In the genomic region with DNA sequence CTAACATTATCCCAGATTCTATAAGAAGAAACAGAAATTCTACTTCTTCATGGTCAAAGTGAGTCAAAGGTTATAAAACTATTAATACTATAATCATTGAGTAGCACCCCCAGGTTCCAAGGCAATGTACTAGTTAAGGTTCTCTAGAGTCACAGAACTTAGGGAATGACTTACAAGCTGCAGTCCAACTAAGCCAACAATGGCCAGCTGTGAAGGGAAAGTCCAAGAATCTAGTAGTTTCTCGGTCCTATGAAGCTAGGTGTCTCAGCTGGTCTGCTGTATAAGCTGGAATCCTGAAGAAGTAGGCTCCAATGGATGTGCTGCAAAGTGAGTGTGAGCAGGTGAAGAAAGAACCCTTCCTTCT, we compare ENCODE assay signal across 46 mouse cellular contexts. TPM values are rescaled to one million over a fixed set of nuclear protein-coding genes. Genes with fewer than 3 reads are reported as not detected.
"Had no signal": no experiment of that assay in that cellular context is flagged by ENCODE, and none has a peak within 500 bp of the region (broad histone marks: within the 10 kb centered on the region; RNA-seq: fewer than 3 reads in every experiment).

No protein-coding gene starts in this region.

- H3K36me3 ChIP-seq: limb, embryonic 10.5 days; limb, embryonic 12.5 days; limb, embryonic 13.5 days; limb, embryonic 15.5 days; liver, embryonic 12.5 days; liver, embryonic 13.5 days; liver, embryonic 15.5 days; lung, embryonic 15.5 days; midbrain, embryonic 10.5 days; midbrain, embryonic 12.5 days; midbrain, embryonic 13.5 days; midbrain, embryonic 15.5 days; neural tube, embryonic 12.5 days had no signal

- H3K4me2 ChIP-seq: limb, embryonic 12.5 days; limb, embryonic 13.5 days; limb, embryonic 15.5 days; liver, embryonic 11.5 days; liver, embryonic 12.5 days; liver, embryonic 13.5 days; liver, embryonic 15.5 days; lung, embryonic 14.5 days; lung, embryonic 15.5 days; midbrain, embryonic 11.5 days; midbrain, embryonic 12.5 days; midbrain, embryonic 13.5 days; midbrain, embryonic 15.5 days; neural tube, embryonic 12.5 days had no signal

- ATAC-seq: liver, embryonic 12.5 days; liver, postnatal 0 days; lung, postnatal 0 days; midbrain, embryonic 13.5 days; midbrain, embryonic 15.5 days; midbrain, embryonic 16.5 days had no signal

- H3K27me3 ChIP-seq: limb, embryonic 12.5 days; limb, embryonic 13.5 days; limb, embryonic 15.5 days; liver, embryonic 12.5 days; liver, embryonic 13.5 days; liver, embryonic 15.5 days; lung, embryonic 15.5 days; megakaryocyte, embryonic 14.5 days; midbrain, embryonic 12.5 days; midbrain, embryonic 13.5 days; midbrain, embryonic 15.5 days; neural tube, embryonic 12.5 days had no signal

- H3K4me1 ChIP-seq: limb, embryonic 10.5 days; limb, embryonic 12.5 days; limb, embryonic 13.5 days; limb, embryonic 15.5 days; liver, embryonic 12.5 days; liver, embryonic 13.5 days; liver, embryonic 15.5 days; lung, embryonic 15.5 days; megakaryocyte, embryonic 14.5 days; midbrain, embryonic 10.5 days; midbrain, embryonic 12.5 days; midbrain, embryonic 13.5 days; midbrain, embryonic 15.5 days; neural tube, embryonic 12.5 days had no signal

- H3K4me3 ChIP-seq: limb, embryonic 10.5 days; limb, embryonic 12.5 days; limb, embryonic 13.5 days; limb, embryonic 15.5 days; liver, embryonic 12.5 days; liver, embryonic 13.5 days; liver, embryonic 15.5 days; lung, embryonic 15.5 days; megakaryocyte, embryonic 14.5 days; midbrain, embryonic 10.5 days; midbrain, embryonic 12.5 days; midbrain, embryonic 13.5 days; midbrain, embryonic 15.5 days; myocyte; neural tube, embryonic 12.5 days had no signal

- H3K27ac ChIP-seq: limb, embryonic 10.5 days; limb, embryonic 12.5 days; limb, embryonic 13.5 days; limb, embryonic 15.5 days; liver, embryonic 12.5 days; liver, embryonic 13.5 days; liver, embryonic 14.5 days; liver, embryonic 15.5 days; lung, embryonic 15.5 days; macrophage; midbrain, embryonic 10.5 days; midbrain, embryonic 12.5 days; midbrain, embryonic 13.5 days; midbrain, embryonic 15.5 days; neural tube, embryonic 12.5 days had no signal

- H3K9ac ChIP-seq: limb, embryonic 12.5 days; limb, embryonic 13.5 days; limb, embryonic 15.5 days; liver, embryonic 12.5 days; liver, embryonic 13.5 days; liver, embryonic 14.5 days; liver, embryonic 15.5 days; liver, postnatal 0 days; lung, embryonic 14.5 days; lung, embryonic 15.5 days; midbrain, embryonic 12.5 days; midbrain, embryonic 13.5 days; midbrain, embryonic 15.5 days; neural tube, embryonic 12.5 days had no signal

- H3K9me3 ChIP-seq: limb, embryonic 10.5 days; limb, embryonic 12.5 days; limb, embryonic 13.5 days; limb, embryonic 15.5 days; liver, embryonic 12.5 days; liver, embryonic 13.5 days; liver, embryonic 15.5 days; lung, embryonic 15.5 days; megakaryocyte, embryonic 14.5 days; midbrain, embryonic 10.5 days; midbrain, embryonic 12.5 days; midbrain, embryonic 13.5 days; midbrain, embryonic 15.5 days; neural tube, embryonic 12.5 days had no signal

- DNase-seq: left cerebral cortex, postnatal 4 days; liver; liver, embryonic 13.5 days; liver, postnatal 0 days; lung, adult 18-20 months; lung, adult 2 months; lung, embryonic 14.5 days; lung, postnatal 10 days; lung, postnatal 14 days; lung, postnatal 36 days; lung, postnatal 4 days; midbrain, embryonic 14.5 days had no signal

RNA-seq across cellular contexts. Expression of gene Acsm1, which starts 4.9 kb away (rescaled TPM):
- total RNA-seq: left cerebral cortex, postnatal 10 days; left cerebral cortex, postnatal 14 days; left cerebral cortex, postnatal 25 days; left cerebral cortex, postnatal 36 days; left cerebral cortex, postnatal 4 days; megakaryocyte progenitor cell, adult 5-6 weeks; megakaryocyte, adult 5-6 weeks; megakaryocyte-erythroid progenitor cell, adult 5-6 weeks; midbrain, postnatal 0 days; monocyte, adult 5-6 weeks had no signal
- polyA plus RNA-seq: limb, embryonic 10.5 days; limb, embryonic 11.5 days; limb, embryonic 12.5 days; limb, embryonic 13.5 days; limb, embryonic 15.5 days; liver, embryonic 11.5 days; macrophage; midbrain, embryonic 10.5 days; midbrain, embryonic 11.5 days; midbrain, embryonic 12.5 days; midbrain, embryonic 13.5 days; midbrain, embryonic 14.5 days; midbrain, embryonic 15.5 days; midbrain, embryonic 16.5 days; midbrain, postnatal 0 days; myocyte; neural tube, embryonic 11.5 days; neural tube, embryonic 12.5 days had no signal

RNA-seq across cellular contexts. Expression of gene Acsm2, which starts 47.8 kb away (rescaled TPM):
- total RNA-seq: left cerebral cortex, postnatal 10 days; left cerebral cortex, postnatal 14 days; left cerebral cortex, postnatal 25 days; left cerebral cortex, postnatal 36 days; left cerebral cortex, postnatal 4 days; megakaryocyte progenitor cell, adult 5-6 weeks; megakaryocyte, adult 5-6 weeks; megakaryocyte-erythroid progenitor cell, adult 5-6 weeks; midbrain, postnatal 0 days; monocyte, adult 5-6 weeks had no signal
- polyA plus RNA-seq: limb, embryonic 10.5 days; limb, embryonic 11.5 days; limb, embryonic 12.5 days; limb, embryonic 13.5 days; limb, embryonic 14.5 days; limb, embryonic 15.5 days; liver, embryonic 11.5 days; liver, embryonic 12.5 days; liver, embryonic 13.5 days; liver, embryonic 14.5 days; liver, embryonic 15.5 days; liver, embryonic 16.5 days; lung, adult 2 months; lung, embryonic 14.5 days; lung, embryonic 16.5 days; lung, postnatal 0 days; macrophage; midbrain, embryonic 10.5 days; midbrain, embryonic 11.5 days; midbrain, embryonic 12.5 days; midbrain, embryonic 13.5 days; midbrain, embryonic 14.5 days; midbrain, embryonic 15.5 days; midbrain, embryonic 16.5 days; midbrain, postnatal 0 days; myocyte; neural tube, embryonic 11.5 days; neural tube, embryonic 12.5 days had no signal
